Mouse (Mus musculus): Measurements from ENCODE around the gene Stxbp6.

DNA sequence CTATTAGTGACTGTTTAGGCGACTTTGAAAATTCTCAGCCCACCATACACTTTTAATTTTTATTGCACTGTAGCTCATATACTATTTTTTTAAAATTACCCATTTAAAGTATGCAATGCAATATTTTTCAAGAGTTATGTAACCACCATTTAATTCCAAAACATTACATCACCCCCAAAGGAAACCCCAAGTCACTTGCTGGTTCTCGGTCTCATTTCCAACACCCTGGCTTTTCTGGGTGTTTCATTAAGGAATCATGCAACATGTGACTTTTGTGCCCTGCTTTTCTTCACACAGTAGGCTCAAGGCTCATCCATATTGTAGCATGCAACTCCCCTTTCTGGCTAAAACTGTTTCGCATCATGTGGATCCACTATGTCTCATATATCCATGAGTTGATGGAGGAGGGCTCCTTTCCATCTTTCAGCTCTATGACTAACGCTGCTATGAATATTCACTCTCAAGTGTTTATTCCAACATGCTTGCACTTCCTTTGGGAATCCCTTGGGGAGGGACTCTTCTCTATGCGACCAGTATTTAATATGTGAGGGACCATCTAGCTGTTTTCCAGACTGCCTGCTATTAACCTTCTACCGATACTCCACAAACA, 6.3 kb downstream of the Stxbp6 start:
- TF ChIP-seq POLR2A (IDR thresholded peaks at IDR 0.05; ENCODE audit: insufficient read depth, low read length) (no peak), CTCF (IDR thresholded peaks at IDR 0.05; ENCODE audit: low read depth, low read length) (no peak), EP300 (IDR thresholded peaks at IDR 0.05; ENCODE audit: insufficient read depth, low read depth, low read length) (no peak)
